Mouse (Mus musculus) intestine, embryonic 15.5 days (tissue): ENCODE data around the gene Wwox. TPM values are rescaled to one million over a fixed set of nuclear protein-coding genes. Genes with fewer than 3 reads are reported as not detected.

Experiments used
- ATAC-seq: fragments of 200-750 bp; cut with Nextera tagmentation; 2 replicates; pipeline ENCODE4 v1.8.0; 2017; ENCODE audit warnings: moderate TSS enrichment, moderate library complexity
- H3K27ac ChIP-seq: fragments of 300-500 bp; sonication (generic); 2 replicates; pipeline ENCODE4 v1.5.1; 2015; ENCODE audit warnings: mild to moderate bottlenecking, inconsistent platforms
- H3K27me3 ChIP-seq: fragments of 300-500 bp; sonication (generic); replicated peaks from 2 replicates; pipeline ENCODE4 v1.6.1; 2015; ENCODE audit warnings: inconsistent platforms
- H3K36me3 ChIP-seq: fragments of 300-500 bp; sonication (generic); 2 replicates; pipeline ENCODE4 v1.6.1; 2015; ENCODE audit warnings: inconsistent platforms
- H3K4me1 ChIP-seq: fragments of 300-500 bp; sonication (generic); replicated peaks from 2 replicates; pipeline ENCODE4 v1.6.1; 2015; ENCODE audit warnings: inconsistent platforms
- H3K4me2 ChIP-seq: fragments of 300-500 bp; sonication (generic); replicated peaks from 2 replicates; pipeline ENCODE4 v1.6.1; 2015; ENCODE audit warnings: mild to moderate bottlenecking, inconsistent platforms
- H3K4me3 ChIP-seq: fragments of 300-500 bp; sonication (generic); replicated peaks from 2 replicates; pipeline ENCODE4 v1.5.1; 2015; ENCODE audit warnings: inconsistent platforms
- H3K9ac ChIP-seq: fragments of 300-500 bp; sonication (generic); 2 replicates; pipeline ENCODE4 v1.6.1; 2015; ENCODE audit warnings: inconsistent platforms
- H3K9me3 ChIP-seq: fragments of 300-500 bp; sonication (generic); 2 replicates; pipeline ENCODE4 v1.6.1; 2016; ENCODE audit warnings: inconsistent platforms
- WGBS: fragments of 180-500 bp; shearing (Covaris S2); methylation state at CpG from one replicate; pipeline ENCODE4 v1.1.7; 2015; 5-methylcytosine and 5-hydroxymethylcytosine counted together
- polyA plus RNA-seq: library from polyadenylated mRNA; unstranded; fragments of >200 nt; fragmentation: Nextera tagmentation; extraction: Ambion mirVana; gene quantifications from 2 replicates; pipeline ENCODE4 v1.2.1, GENCODE M21; 2015

Gene Wwox
- polyA plus RNA-seq, 1 experiment from 2014 or later: 11.6 TPM

GRCm38 (mm10) chr8:114591296-114592280 lies 152.1 kb downstream of the Wwox start:
- no peak for ATAC-seq
- Histone ChIP-seq H3K36me3 (no peaks in the 10 kb centered on the region), H3K9me3 (no peaks in the 10 kb centered on the region), H3K27ac (no peak overlapping the region), H3K4me1 (0 out of 2 replicates have a peak, but pooled peaks cover 3% of the 10 kb centered on the region), H3K4me2 (no peak overlapping the region), H3K27me3 (no peaks in the 10 kb centered on the region), H3K9ac (no peak overlapping the region), H3K4me3 (no peak overlapping the region)
- WGBS: 59% methylated on average over 26 of the region's 26 CpGs

GRCm38 (mm10) chr8:114593424-114594157 lies 154.1 kb downstream of the Wwox start:
- no peaks in the 10 kb centered on the region for H3K27me3 ChIP-seq
- H3K36me3 ChIP-seq: no peaks in the 10 kb centered on the region
- WGBS: 52% methylated on average over 19 of the region's 19 CpGs
- H3K4me3 ChIP-seq: no peak overlapping the region
- no peak overlapping the region for H3K27ac ChIP-seq
- ATAC-seq: peak; percentile 52; the same call in 1 of the 2 replicates
- no peaks in the 10 kb centered on the region for H3K9me3 ChIP-seq
- H3K9ac ChIP-seq: no peak overlapping the region
- 0 out of 2 replicates have a peak, but pooled peaks cover 3% of the 10 kb centered on the region for H3K4me1 ChIP-seq
- H3K4me2 ChIP-seq: peak overlapping the region; percentile 35

GRCm38 (mm10) chr8:114594811-114595210 lies 155.4 kb downstream of the Wwox start:
- Histone ChIP-seq H3K4me1 (0 out of 2 replicates have a peak, but pooled peaks cover 3% of the 10 kb centered on the region), H3K4me3 (no peak overlapping the region), H3K4me2 (no peak overlapping the region), H3K9ac (no peak overlapping the region), H3K9me3 (no peaks in the 10 kb centered on the region), H3K36me3 (no peaks in the 10 kb centered on the region), H3K27ac (no peak overlapping the region), H3K27me3 (no peaks in the 10 kb centered on the region)
- no peak for ATAC-seq
- WGBS: 69% methylated on average over 5 of the region's 5 CpGs

- Histone ChIP-seq H3K36me3 (no peaks in the 10 kb centered on the region), H3K4me2 (no peak overlapping the region), H3K4me1 (no peaks in the 10 kb centered on the region; the same call in 1 of the 2 replicates), H3K27ac (no peak overlapping the region), H3K4me3 (no peak overlapping the region), H3K27me3 (no peaks in the 10 kb centered on the region), H3K9me3 (no peaks in the 10 kb centered on the region), H3K9ac (no peak overlapping the region)
- no peak for ATAC-seq
- WGBS: 48% methylated on average over 10 of the region's 10 CpGs
These were observed 160.1 kb downstream of the Wwox start for GRCm38 (mm10) chr8:114599555-114599954.

GRCm38 (mm10) chr8:114600196-114600595 lies 160.7 kb downstream of the Wwox start:
- Histone ChIP-seq H3K9ac (no peak overlapping the region), H3K27me3 (no peaks in the 10 kb centered on the region), H3K4me3 (no peak overlapping the region), H3K36me3 (no peaks in the 10 kb centered on the region), H3K4me1 (no peaks in the 10 kb centered on the region; the same call in 1 of the 2 replicates), H3K27ac (no peak overlapping the region), H3K4me2 (no peak overlapping the region), H3K9me3 (no peaks in the 10 kb centered on the region)
- no peak for ATAC-seq
- 84% methylated on average over 11 of the region's 11 CpGs for WGBS

- WGBS: 74% methylated on average over 3 of the region's 4 CpGs
- Histone ChIP-seq H3K9me3 (no peaks in the 10 kb centered on the region), H3K36me3 (no peaks in the 10 kb centered on the region), H3K27me3 (no peaks in the 10 kb centered on the region), H3K4me3 (no peak overlapping the region), H3K27ac (no peak overlapping the region), H3K4me2 (no peak overlapping the region), H3K9ac (no peak overlapping the region), H3K4me1 (no peaks in the 10 kb centered on the region; the same call in 1 of the 2 replicates)
- no peak for ATAC-seq
These were observed 163.6 kb downstream of the Wwox start for GRCm38 (mm10) chr8:114603046-114603445.

- H3K4me3 ChIP-seq: no peak overlapping the region
- H3K9ac ChIP-seq: no peak overlapping the region
- H3K27ac ChIP-seq: no peak overlapping the region
- WGBS: 47% methylated on average over 6 of the region's 6 CpGs
- no peaks in the 10 kb centered on the region; the same call in 1 of the 2 replicates for H3K4me1 ChIP-seq
- ATAC-seq: no peak
- no peaks in the 10 kb centered on the region for H3K27me3 ChIP-seq
- no peaks in the 10 kb centered on the region for H3K9me3 ChIP-seq
- H3K4me2 ChIP-seq: no peak overlapping the region
- H3K36me3 ChIP-seq: no peaks in the 10 kb centered on the region
These were observed 164.1 kb downstream of the Wwox start for GRCm38 (mm10) chr8:114603561-114603960.

GRCm38 (mm10) chr8:114604315-114604714 lies 164.9 kb downstream of the Wwox start:
- H3K27me3 ChIP-seq: no peaks in the 10 kb centered on the region
- 51% methylated on average over 16 of the region's 16 CpGs for WGBS
- no peaks in the 10 kb centered on the region for H3K9me3 ChIP-seq
- no peak for ATAC-seq
- no peaks in the 10 kb centered on the region for H3K36me3 ChIP-seq
- H3K9ac ChIP-seq: no peak overlapping the region
- no peaks in the 10 kb centered on the region; the same call in 1 of the 2 replicates for H3K4me1 ChIP-seq
- H3K27ac ChIP-seq: no peak overlapping the region
- no peak overlapping the region for H3K4me3 ChIP-seq
- H3K4me2 ChIP-seq: no peak overlapping the region

GRCm38 (mm10) chr8:114605651-114606050 lies 166.2 kb downstream of the Wwox start:
- Histone ChIP-seq H3K4me3 (no peak overlapping the region), H3K36me3 (no peaks in the 10 kb centered on the region), H3K27me3 (no peaks in the 10 kb centered on the region), H3K27ac (no peak overlapping the region), H3K4me1 (no peaks in the 10 kb centered on the region; the same call in 1 of the 2 replicates), H3K9me3 (no peaks in the 10 kb centered on the region), H3K9ac (no peak overlapping the region), H3K4me2 (no peak overlapping the region)
- ATAC-seq: no peak
- 79% methylated on average over 2 of the region's 2 CpGs for WGBS

- WGBS: 93% methylated on average over 5 of the region's 5 CpGs
These were observed 169.9 kb downstream of the Wwox start for GRCm38 (mm10) chr8:114609330-114609729.

GRCm38 (mm10) chr8:114611075-114611474 lies 171.6 kb downstream of the Wwox start:
- no peak overlapping the region for H3K27ac ChIP-seq
- no peak overlapping the region for H3K4me2 ChIP-seq
- no peaks in the 10 kb centered on the region for H3K36me3 ChIP-seq
- H3K27me3 ChIP-seq: no peaks in the 10 kb centered on the region
- no peak overlapping the region for H3K4me3 ChIP-seq
- H3K9me3 ChIP-seq: no peaks in the 10 kb centered on the region
- ATAC-seq: 0 out of 2 replicates have a peak, but pooled peaks have one; percentile 36
- H3K9ac ChIP-seq: no peak overlapping the region
- H3K4me1 ChIP-seq: 0 out of 2 replicates have a peak, but pooled peaks cover 3% of the 10 kb centered on the region
- 62% methylated on average over 7 of the region's 7 CpGs for WGBS

More at GRCm38 (mm10) chr8:114609330-114609729, 169.9 kb downstream of the Wwox start:
- H3K27me3 ChIP-seq: no peaks in the 10 kb centered on the region
- no peak overlapping the region for H3K4me2 ChIP-seq
- H3K9ac ChIP-seq: no peak overlapping the region
- H3K4me1 ChIP-seq: no peaks in the 10 kb centered on the region; the same call in 1 of the 2 replicates
- no peaks in the 10 kb centered on the region for H3K9me3 ChIP-seq
- no peak for ATAC-seq
- no peak overlapping the region for H3K27ac ChIP-seq
- H3K4me3 ChIP-seq: no peak overlapping the region
- H3K36me3 ChIP-seq: no peaks in the 10 kb centered on the region

GRCm38 (mm10) chr8:114612091-114612490 lies 172.6 kb downstream of the Wwox start:
- H3K27ac ChIP-seq: no peak overlapping the region
- H3K9me3 ChIP-seq: no peaks in the 10 kb centered on the region
- H3K4me3 ChIP-seq: no peak overlapping the region
- H3K9ac ChIP-seq: no peak overlapping the region
- H3K27me3 ChIP-seq: no peaks in the 10 kb centered on the region
- ATAC-seq: no peak
- no peaks in the 10 kb centered on the region for H3K36me3 ChIP-seq
- no peak overlapping the region for H3K4me2 ChIP-seq
- WGBS: 81% methylated on average over 3 of the region's 3 CpGs
- 0 out of 2 replicates have a peak, but pooled peaks cover 3% of the 10 kb centered on the region for H3K4me1 ChIP-seq
